8 mouse cellular contexts compared by ENCODE assay signal in the genomic region with DNA sequence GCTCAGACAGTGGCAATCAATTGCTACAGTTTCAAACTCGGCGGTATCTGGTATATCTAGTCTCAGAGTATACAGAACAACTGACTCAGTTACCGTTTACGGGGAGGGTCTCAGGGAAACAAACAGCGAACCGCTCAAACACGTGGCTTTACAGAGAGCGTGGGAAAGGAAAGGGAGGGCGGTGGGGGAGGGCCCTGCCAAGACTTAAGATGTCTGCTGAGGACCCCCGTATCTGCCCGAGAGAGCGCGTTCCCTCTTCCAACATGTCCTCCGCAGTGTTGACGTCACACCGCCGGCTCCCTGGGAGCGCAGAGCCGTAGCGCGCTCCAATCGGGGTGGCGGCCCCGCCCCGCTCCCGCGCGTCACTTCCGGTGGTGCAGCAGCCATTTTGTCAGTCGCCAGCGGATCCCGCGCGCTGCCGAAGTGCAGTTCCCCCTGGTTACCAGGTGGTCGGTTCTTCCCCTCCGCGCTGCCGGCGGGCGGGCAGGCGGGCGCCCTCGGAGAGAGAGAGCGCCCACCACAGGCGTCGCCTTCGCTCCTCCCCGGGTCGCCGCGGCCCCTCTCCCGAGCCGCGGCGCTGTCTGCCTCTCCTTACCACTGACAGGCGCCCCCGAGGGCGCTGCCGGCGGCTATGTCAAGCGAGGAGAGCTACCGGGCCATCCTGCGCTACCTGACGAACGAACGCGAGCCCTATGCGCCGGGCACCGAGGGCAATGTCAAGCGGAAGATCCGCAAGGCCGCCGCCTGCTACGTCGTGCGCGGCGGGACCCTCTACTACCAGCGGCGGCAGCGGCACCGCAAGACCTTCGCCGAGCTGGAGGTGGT. TPM values are rescaled to one million over a fixed set of nuclear protein-coding genes. Genes with fewer than 3 reads are reported as not detected.
A peak's percentile ranks its signal among the peaks of the same experiment; 100 is the strongest.
DNase-seq lines count a peak whose midpoint lies in the region; ATAC-seq and TF ChIP-seq lines count a peak whose summit lies in the region.

A gene (plus strand): TSS at position 453 of the 825 bp plus-strand sequence.

- H3K4me3 ChIP-seq in gastrocnemius, adult 2 months = peak within 1 kb of the TSS; percentile 93
- H3K4me3 ChIP-seq in hindbrain, postnatal 0 days (ENCODE audit: low read length) = peak within 1 kb of the TSS; percentile 76
- H3K4me3 ChIP-seq in left cerebral cortex, adult 2 months = peak within 1 kb of the TSS; percentile 98

- H3K4me2 ChIP-seq in hindbrain, postnatal 0 days (ENCODE audit: low read depth, low read length) = peak within 1 kb of the TSS; percentile 86

- TF ChIP-seq CTCF in gastrocnemius, adult 2 months (IDR thresholded peaks at IDR 0.05) = peak; percentile 29; the same call in 1 of the 2 replicates
- TF ChIP-seq CTCF in hindbrain, postnatal 0 days (IDR thresholded peaks at IDR 0.05; ENCODE audit: low read depth) = no peak; the same call in 1 of the 2 replicates
- no peak; the same call in 1 of the 2 replicates for TF ChIP-seq CTCF in left cerebral cortex, adult 2 months (IDR thresholded peaks at IDR 0.05)

- WGBS in hindbrain, postnatal 0 days = under 1% methylated on average over 79 of the region's 86 CpGs

- no peaks in the 10 kb centered on the region for H3K27me3 ChIP-seq in hindbrain, postnatal 0 days (ENCODE audit: insufficient read depth, low read length)

- peaks cover 12% of the 10 kb centered on the region for H3K4me1 ChIP-seq in hindbrain, postnatal 0 days (ENCODE audit: insufficient read depth, low read length)

- peaks cover 22% of the 10 kb centered on the region for H3K36me3 ChIP-seq in hindbrain, postnatal 0 days (ENCODE audit: insufficient read depth, low read length)

- peak within 1 kb of the TSS; percentile 88 for H3K9ac ChIP-seq in hindbrain, postnatal 0 days (replicated peaks; ENCODE audit: low read length)

- intact Hi-C loops in gastrocnemius, adult 2 months (cut with DNase I) = loop anchor here (2.0 to 5.0 kb wide), 2 partner anchors 55 to 104 kb away; a partner anchor contains a TSS
- intact Hi-C loops in left cerebral cortex, adult 2 months (cut with DNase I) = loop anchor here (1.0 kb wide), 1 partner anchor 56 kb away; a partner anchor contains a TSS

- ATAC-seq in common myeloid progenitor, adult 5-6 weeks (replicated peaks; ENCODE audit: low read depth, poor library complexity, severe bottlenecking) = peak; percentile 79
- peak; percentile 99 for ATAC-seq in hindbrain, postnatal 0 days
- ATAC-seq in megakaryocyte, adult 5-6 weeks (ENCODE audit: poor library complexity, severe bottlenecking) = peak; percentile 78

- DNase-seq in ZHBTc4 (ENCODE audit: low read depth, low spot score) = peak; percentile 99
- peak; percentile 100 for DNase-seq in gastrocnemius, adult 2 months
- DNase-seq in hindbrain, postnatal 0 days (ENCODE audit: low spot score) = peak; percentile 100
- DNase-seq in left cerebral cortex, adult 2 months (ENCODE audit: extremely low spot score in 1 of 2, low spot score in 2 of 2) = peak; percentile 99 to 100
- peak; percentile 98 to 99 for DNase-seq in right cerebral cortex, adult 2 months (ENCODE audit: low spot score in 2 of 2)
- peak; percentile 100 for DNase-seq in urinary bladder, postnatal 14 days (ENCODE audit: low spot score)

- H3K27ac ChIP-seq in gastrocnemius, adult 2 months = peak within 1 kb of the TSS; percentile 96
- peak within 1 kb of the TSS; percentile 94 for H3K27ac ChIP-seq in hindbrain, postnatal 0 days
- peak within 1 kb of the TSS; percentile 93 for H3K27ac ChIP-seq in left cerebral cortex, adult 2 months

- no peaks in the 10 kb centered on the region for H3K9me3 ChIP-seq in hindbrain, postnatal 0 days (ENCODE audit: low read length)

RNA-seq across cellular contexts. Expression of the gene that starts here (rescaled TPM):
- 42.4 and 49.9 TPM in 2 replicates for total RNA-seq in common myeloid progenitor, adult 5-6 weeks (2017)
- total RNA-seq in gastrocnemius, adult 2 months (2021) = 10 to 100 TPM; 12.4 to 13.0 TPM
- total RNA-seq in hindbrain, postnatal 0 days (2014; rRNA removed) = 17.5 and 18.7 TPM in 2 replicates
- polyA plus RNA-seq in hindbrain, postnatal 0 days (2015; fragmentation: Nextera tagmentation; extraction: Ambion mirVana) = 16.4 and 17.7 TPM in 2 replicates
- 10 to 100 TPM; 50.3 to 54.9 TPM for total RNA-seq in left cerebral cortex, adult 2 months (2021)
- 14.9 and 18.9 TPM in 2 replicates for total RNA-seq in megakaryocyte, adult 5-6 weeks (2015)
- total RNA-seq in megakaryocyte, adult 5-6 weeks (2017) = 25.0 TPM in 2 replicates

Comparison
In these comparisons a context has a peak if more than half of its experiments do, and no peak if none do; other contexts are left out.
1. Peak in every context shown above with its lines: DNase-seq, ATAC-seq, H3K4me3 ChIP-seq and H3K27ac ChIP-seq.